In the genomic region with DNA sequence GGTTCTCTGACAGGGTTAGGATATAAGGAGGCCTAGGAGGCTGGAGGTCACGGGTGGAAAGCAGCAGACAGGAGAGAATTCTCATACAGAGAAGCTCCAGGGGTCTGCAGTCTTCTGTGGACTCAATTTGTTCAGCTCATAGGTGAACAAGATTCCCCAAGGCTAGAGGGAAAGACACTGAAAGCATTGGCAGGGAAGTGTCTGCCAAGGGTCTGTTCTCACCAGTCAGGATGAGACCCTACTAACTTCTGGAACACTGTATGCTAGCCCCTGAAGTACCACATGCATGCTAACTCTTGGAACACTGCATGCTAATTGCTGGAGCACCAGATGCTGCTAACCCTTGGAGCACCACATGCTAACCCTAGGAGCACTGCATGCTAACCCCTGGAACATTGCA, we compare ENCODE assay signal across 20 mouse cellular contexts.
A peak's percentile ranks its signal among the peaks of the same experiment; 100 is the strongest.
DNase-seq lines count a peak whose midpoint lies in the region; ATAC-seq lines count a peak whose summit lies in the region.
"Had no signal": no experiment of that assay in that cellular context is flagged by ENCODE, and none has a peak within 500 bp of the region (broad histone marks: within the 10 kb centered on the region; RNA-seq: fewer than 3 reads in every experiment).

No protein-coding gene starts in this region.

- H3K36me3 ChIP-seq in forebrain, embryonic 11.5 days (ENCODE audit: control insufficient read depth, insufficient read depth, low read length): no peaks in the 10 kb centered on the region
- H3K36me3 ChIP-seq in forebrain, embryonic 14.5 days (ENCODE audit: control insufficient read depth, insufficient read depth, low read length): no peaks in the 10 kb centered on the region
- H3K36me3 ChIP-seq: embryonic facial prominence, embryonic 10.5 days; forebrain, embryonic 15.5 days; G1E; hindbrain, embryonic 12.5 days had no signal

- WGBS in forebrain, embryonic 11.5 days: 44% methylated on average over 1 of the region's 1 CpGs
- 70% methylated on average over 1 of the region's 1 CpGs for WGBS in forebrain, embryonic 14.5 days

- H3K4me3 ChIP-seq in forebrain, embryonic 11.5 days (ENCODE audit: low read depth, low read length): no peak overlapping the region
- no peak overlapping the region for H3K4me3 ChIP-seq in forebrain, embryonic 14.5 days (ENCODE audit: low read depth, low read length)
- H3K4me3 ChIP-seq: embryonic facial prominence, embryonic 10.5 days; forebrain, embryonic 15.5 days; heart, adult 2 months; hindbrain, embryonic 12.5 days had no signal

- H3K9ac ChIP-seq in forebrain, embryonic 11.5 days (ENCODE audit: low read length): no peak overlapping the region
- H3K9ac ChIP-seq in forebrain, embryonic 14.5 days (ENCODE audit: low read length): no peak overlapping the region
- H3K9ac ChIP-seq: forebrain, embryonic 15.5 days; hindbrain, embryonic 12.5 days had no signal

- DNase-seq in forebrain, embryonic 11.5 days (ENCODE audit: low spot score): peak; percentile 27
- DNase-seq in forebrain, embryonic 14.5 days (ENCODE audit: low spot score): no peak
- peak; percentile 2 for DNase-seq in kidney, postnatal 10 days
- no peak for DNase-seq in kidney, postnatal 36 days
- peak; percentile 1 for DNase-seq in right cerebral cortex, postnatal 25 days
- no peak for DNase-seq in right cerebral cortex, postnatal 36 days (ENCODE audit: low spot score in 2 of 2)
- no peak for DNase-seq in frontal cortex, adult 2 months (ENCODE audit: extremely low spot score in 1 of 2, low spot score in 1 of 2)
- DNase-seq: adrenal gland, adult 8-10 months; adrenal gland, postnatal 36 days; B cell, adult 2 months; cerebellum, postnatal 10 days; gastrocnemius, postnatal 10 days; heart, adult 2 months; heart, postnatal 10 days had no signal

- H3K4me1 ChIP-seq in forebrain, embryonic 11.5 days (replicated peaks; ENCODE audit: control insufficient read depth, insufficient read depth, low read length): no peaks in the 10 kb centered on the region
- H3K4me1 ChIP-seq in forebrain, embryonic 14.5 days (ENCODE audit: control insufficient read depth, insufficient read depth, low read length): no peaks in the 10 kb centered on the region
- H3K4me1 ChIP-seq: forebrain, embryonic 15.5 days; hindbrain, embryonic 12.5 days had no signal

- no peak for ATAC-seq in forebrain, embryonic 11.5 days (replicated peaks; ENCODE audit: low FRiP score)
- ATAC-seq in forebrain, embryonic 14.5 days: no peak
- ATAC-seq: CD4-positive, CD25-positive, alpha-beta regulatory T cell, adult 4 months; forebrain, embryonic 15.5 days; hindbrain, embryonic 16.5 days had no signal

- no peaks in the 10 kb centered on the region for H3K9me3 ChIP-seq in forebrain, embryonic 11.5 days (ENCODE audit: control insufficient read depth, low read length)
- no peaks in the 10 kb centered on the region for H3K9me3 ChIP-seq in forebrain, embryonic 14.5 days (replicated peaks; ENCODE audit: control insufficient read depth, low read length)
- H3K9me3 ChIP-seq: embryonic facial prominence, embryonic 10.5 days; forebrain, embryonic 15.5 days; hindbrain, embryonic 12.5 days had no signal

- H3K27ac ChIP-seq in forebrain, embryonic 11.5 days (ENCODE audit: low read depth, low read length): no peak overlapping the region
- H3K27ac ChIP-seq in forebrain, embryonic 14.5 days (ENCODE audit: low read depth, low read length): no peak overlapping the region
- H3K27ac ChIP-seq: embryonic facial prominence, embryonic 10.5 days; forebrain, embryonic 15.5 days; heart, adult 2 months; hindbrain, embryonic 12.5 days had no signal

- no peak overlapping the region for H3K4me2 ChIP-seq in forebrain, embryonic 11.5 days (ENCODE audit: low read depth, low read length, severe bottlenecking)
- H3K4me2 ChIP-seq in forebrain, embryonic 14.5 days (ENCODE audit: low read length): no peak overlapping the region
- H3K4me2 ChIP-seq: forebrain, embryonic 15.5 days; hindbrain, embryonic 12.5 days had no signal

- no peaks in the 10 kb centered on the region for H3K27me3 ChIP-seq in forebrain, embryonic 11.5 days (ENCODE audit: control insufficient read depth, insufficient read depth, low read length)
- H3K27me3 ChIP-seq in forebrain, embryonic 14.5 days (replicated peaks; ENCODE audit: control insufficient read depth, insufficient read depth, low read length): no peaks in the 10 kb centered on the region
- H3K27me3 ChIP-seq: forebrain, embryonic 15.5 days; hindbrain, embryonic 12.5 days had no signal

Comparison
In these comparisons a context has a peak if more than half of its experiments do, and no peak if none do; other contexts are left out.
1. DNase-seq: peak in forebrain, embryonic 11.5 days (single experiment), kidney, postnatal 10 days (single experiment) and right cerebral cortex, postnatal 25 days (single experiment); none in forebrain, embryonic 14.5 days (single experiment), kidney, postnatal 36 days (0 of 2), right cerebral cortex, postnatal 36 days (0 of 2) and frontal cortex, adult 2 months (0 of 2).